Mouse (Mus musculus) heart, postnatal 25 days (tissue): ENCODE measurements at regions not wholly inside any gene's neighbourhood (a gene's known extent, or its start where the extent isn't known, plus 50 kb on each side); places are given as distances from the start of the nearest gene placed in this dataset.

Source experiments
- DNase-seq: peaks from one replicate; pipeline ENCODE4 v3.0.0; 2022; ENCODE audit warnings: low spot score
- intact Hi-C: fragments of 180-260 bp; cut with DNase I; formaldehyde crosslinking; loops from one replicate; pipeline ENCODE4 v1.15.1; 2025

- no peak for DNase-seq
- intact Hi-C loops: no loop called here
Observed at GRCm38 (mm10) chr15:87054186-87054585, 489.9 kb upstream of the Fam19a5 start.

GRCm38 (mm10) chr15:87064890-87065289 is 479.2 kb upstream of the Fam19a5 start:
- no peak for DNase-seq
- intact Hi-C loops: no loop called here

GRCm38 (mm10) chr15:87068261-87068660 is 475.8 kb upstream of the Fam19a5 start:
- DNase-seq: no peak
- intact Hi-C loops: no loop called here

GRCm38 (mm10) chr15:87074559-87074958 is 469.5 kb upstream of the Fam19a5 start:
- DNase-seq: no peak
- intact Hi-C loops: no loop called here

GRCm38 (mm10) chr15:87089827-87090226 is 454.3 kb upstream of the Fam19a5 start:
- no peak for DNase-seq
- intact Hi-C loops: no loop called here

- DNase-seq: no peak
- intact Hi-C loops: no loop called here
Observed at GRCm38 (mm10) chr15:87091048-87091777, 452.9 kb upstream of the Fam19a5 start.

GRCm38 (mm10) chr15:87097206-87097605 is 446.9 kb upstream of the Fam19a5 start:
- intact Hi-C loops: no loop called here
- no peak for DNase-seq

- DNase-seq: no peak
- intact Hi-C loops: no loop called here
Observed at GRCm38 (mm10) chr15:87101146-87101545, 443.0 kb upstream of the Fam19a5 start.

- DNase-seq: no peak
- intact Hi-C loops: no loop called here
Observed at GRCm38 (mm10) chr15:87102211-87102610, 441.9 kb upstream of the Fam19a5 start.

- DNase-seq: no peak
- intact Hi-C loops: no loop called here
Observed at GRCm38 (mm10) chr15:87105951-87106350, 438.1 kb upstream of the Fam19a5 start.

- intact Hi-C loops: no loop called here
- DNase-seq: peak; percentile 7
Observed at GRCm38 (mm10) chr15:87107701-87108100, 436.4 kb upstream of the Fam19a5 start.

- intact Hi-C loops: no loop called here
Observed at GRCm38 (mm10) chr15:87108411-87108810, 435.7 kb upstream of the Fam19a5 start.

GRCm38 (mm10) chr15:87122656-87123055 is 421.4 kb upstream of the Fam19a5 start:
- intact Hi-C loops: loop anchor here (10.0 kb wide), 1 partner anchor 958 kb away; no protein-coding TSS in a partner anchor
- no peak for DNase-seq

More at GRCm38 (mm10) chr15:87108411-87108810, 435.7 kb upstream of the Fam19a5 start:
- DNase-seq: no peak

GRCm38 (mm10) chr15:87125427-87126148 is 418.5 kb upstream of the Fam19a5 start:
- DNase-seq: no peak

GRCm38 (mm10) chr15:87138870-87139269 is 405.2 kb upstream of the Fam19a5 start:
- no peak for DNase-seq
- intact Hi-C loops: no loop called here

More at GRCm38 (mm10) chr15:87125427-87126148, 418.5 kb upstream of the Fam19a5 start:
- intact Hi-C loops: loop anchor here (10.0 kb wide), 1 partner anchor 961 kb away; no protein-coding TSS in a partner anchor

- intact Hi-C loops: no loop called here
- DNase-seq: no peak
Observed at GRCm38 (mm10) chr15:87169136-87169535, 375.0 kb upstream of the Fam19a5 start.

- no peak for DNase-seq
- intact Hi-C loops: no loop called here
Observed at GRCm38 (mm10) chr15:87170890-87171289, 373.2 kb upstream of the Fam19a5 start.

- intact Hi-C loops: no loop called here
- DNase-seq: no peak
Observed at GRCm38 (mm10) chr15:87173096-87173495, 371.0 kb upstream of the Fam19a5 start.

GRCm38 (mm10) chr15:87178646-87179045 is 365.5 kb upstream of the Fam19a5 start:
- no peak for DNase-seq
- intact Hi-C loops: no loop called here

GRCm38 (mm10) chr15:87180836-87181235 is 363.3 kb upstream of the Fam19a5 start:
- no peak for DNase-seq
- intact Hi-C loops: no loop called here

GRCm38 (mm10) chr15:87184248-87184647 is 359.9 kb upstream of the Fam19a5 start:
- intact Hi-C loops: no loop called here

More at GRCm38 (mm10) chr15:87184248-87184647, 359.9 kb upstream of the Fam19a5 start:
- no peak for DNase-seq
